Mouse (Mus musculus) thymus, adult 2 months (tissue): ENCODE measurements at regions not wholly inside any gene's neighbourhood (a gene's known extent, or its start where the extent isn't known, plus 50 kb on each side); places are given as distances from the start of the nearest gene placed in this dataset.

Source experiments
- CTCF ChIP-seq: fragments of 200-500 bp; IDR thresholded peaks from 2 replicates; pipeline ENCODE4 v1.5.1; 2012; ENCODE audit warnings: mild to moderate bottlenecking, control low read depth, low read length, moderate library complexity, borderline replicate concordance; ENCODE audit not compliant: control insufficient read depth, poor library complexity, insufficient read depth; ENCODE audit errors: extremely low read depth
- POLR2A ChIP-seq: fragments of 200-500 bp; IDR thresholded peaks from 2 replicates; pipeline ENCODE4 v1.6.1; 2012; ENCODE audit warnings: mild to moderate bottlenecking, low read length, control low read depth, moderate library complexity; ENCODE audit not compliant: control insufficient read depth, poor library complexity, insufficient read depth; ENCODE audit errors: extremely low read depth

DNA sequence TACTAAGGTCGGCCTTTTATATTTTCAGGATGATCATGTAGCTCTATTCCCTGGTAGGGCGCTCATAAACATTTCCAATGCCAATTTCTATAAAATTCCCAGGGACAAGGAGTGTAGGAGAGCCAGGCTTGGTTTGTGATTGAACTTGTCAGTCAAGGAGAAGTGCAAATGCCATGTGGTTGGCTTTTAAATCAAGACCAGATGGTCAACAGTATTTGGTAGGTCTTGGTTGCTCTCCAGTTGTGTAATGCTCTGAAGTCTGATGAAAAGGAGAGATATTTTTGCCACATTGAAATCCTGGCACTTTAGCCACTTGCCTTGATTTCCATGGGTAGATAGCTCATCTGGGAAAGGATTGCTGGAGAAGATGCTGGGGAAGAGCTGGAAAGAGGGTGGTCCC, 263.4 kb upstream of the Jag1 start:
- no peak for TF ChIP-seq CTCF
- TF ChIP-seq POLR2A, result no peak
